Mouse (Mus musculus) cerebellum, adult 9-11 months (tissue): ENCODE data around the gene Pcdh8.

Source experiments
- DNase-seq: peaks from one replicate; pipeline ENCODE4 v3.0.0; 2022

Gene Pcdh8

GRCm38 (mm10) chr14:79753733-79754132 is 17.4 kb downstream of the Pcdh8 start:
- no peak for DNase-seq

- no peak for DNase-seq
Measured at GRCm38 (mm10) chr14:79740515-79740914, 30.6 kb downstream of the Pcdh8 start.

GRCm38 (mm10) chr14:79738441-79738840 is 32.7 kb downstream of the Pcdh8 start:
- no peak for DNase-seq

- no peak for DNase-seq
Measured at GRCm38 (mm10) chr14:79737642-79738379, 33.3 kb downstream of the Pcdh8 start.

- DNase-seq = no peak
Measured at GRCm38 (mm10) chr14:79736781-79737180, 34.3 kb downstream of the Pcdh8 start.

GRCm38 (mm10) chr14:79733501-79733900 is 37.6 kb downstream of the Pcdh8 start:
- no peak for DNase-seq

- no peak for DNase-seq
Measured at GRCm38 (mm10) chr14:79728811-79729210, 42.3 kb downstream of the Pcdh8 start.

GRCm38 (mm10) chr14:79724002-79724681 is 47.0 kb downstream of the Pcdh8 start:
- no peak for DNase-seq

- DNase-seq = no peak
Measured at GRCm38 (mm10) chr14:79722228-79722627, 48.9 kb downstream of the Pcdh8 start.
